Mouse (Mus musculus): ENCODE measurements around the gene Tmem41a. TPM values are rescaled to one million over a fixed set of nuclear protein-coding genes. Genes with fewer than 3 reads are reported as not detected.
"Not testable (repeated sequence)": the region's sequence is repeated elsewhere in the genome, so short reads cannot be mapped to it uniquely, and the experiment has no call there.

Tmem41a gene
- 17.1 and 17.9 TPM in 2 replicates for polyA plus RNA-seq (2015; fragmentation: Nextera tagmentation; extraction: Ambion mirVana)

DNA sequence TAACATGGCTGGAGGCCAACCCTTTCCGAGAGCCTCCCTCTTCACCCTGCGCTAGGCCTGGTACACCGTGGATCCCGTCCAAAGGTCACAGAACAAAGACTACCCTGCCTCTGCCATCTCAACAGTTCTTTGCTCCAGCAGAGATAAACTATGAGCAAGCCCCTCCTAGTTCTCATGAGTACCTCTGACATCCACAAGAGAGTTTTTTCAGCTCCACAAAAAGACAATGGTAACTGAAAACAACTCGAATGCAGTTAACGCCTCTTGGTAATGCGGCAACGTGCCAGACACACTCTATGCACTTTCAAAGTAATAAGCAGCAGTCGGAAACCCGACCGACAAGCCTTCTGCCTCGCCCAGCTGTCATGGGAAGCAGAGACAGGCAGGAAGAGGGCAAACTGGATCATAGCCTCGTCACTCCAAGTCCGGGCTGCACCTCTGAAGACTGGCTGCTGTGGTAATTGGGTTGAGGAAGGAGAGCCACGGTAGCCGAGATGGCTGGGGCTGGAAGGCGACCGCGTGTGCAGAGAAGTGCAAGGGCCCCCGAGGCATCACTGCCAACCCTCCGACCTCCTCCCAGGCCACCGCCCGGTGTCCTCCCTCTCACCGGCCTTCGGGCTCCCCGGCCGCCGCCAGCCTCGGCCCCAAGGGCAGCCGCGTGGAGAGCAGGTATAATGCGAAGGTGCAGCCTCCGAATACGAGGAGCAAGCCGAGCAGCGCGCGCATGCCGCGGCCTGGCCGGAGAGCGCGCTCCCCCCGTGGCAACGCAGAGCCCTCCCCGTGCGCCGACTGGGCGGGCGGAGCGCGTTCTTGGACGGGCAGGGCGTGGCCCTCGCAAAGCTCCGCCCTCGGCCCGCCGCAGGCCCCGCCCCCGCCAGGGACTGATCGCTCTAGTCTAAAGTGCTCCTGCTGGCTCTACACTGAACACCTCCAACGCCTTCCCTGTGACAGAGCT, at the start of gene Tmem41a:
Gene Tmem41a (minus strand): TSS at position 792 of the 955 bp plus-strand sequence.
- peak within 1 kb of the TSS; percentile 68 for H3K9ac ChIP-seq
- H3K4me3 ChIP-seq (replicated peaks), result peak within 1 kb of the TSS; percentile 74
- H3K36me3 ChIP-seq (replicated peaks), result no peaks in the 10 kb centered on the region
- peak within 1 kb of the TSS; percentile 98 for H3K4me2 ChIP-seq
- peak; percentile 94 for ATAC-seq (ENCODE audit: insufficient read depth)
- H3K27me3 ChIP-seq, result no peaks in the 10 kb centered on the region
- WGBS (ENCODE audit: insufficient replicate concordance), result 1% methylated on average over 63 of the region's 63 CpGs
- no peaks in the 10 kb centered on the region for H3K9me3 ChIP-seq (replicated peaks)
- peak within 1 kb of the TSS; percentile 62 for H3K27ac ChIP-seq (replicated peaks)
- peaks cover 24% of the 10 kb centered on the region for H3K4me1 ChIP-seq (replicated peaks)

GRCm38 (mm10) chr16:21996402-21996801, 49.0 kb upstream of the Tmem41a start:
- Histone ChIP-seq H3K27me3 (0 out of 2 replicates have a peak, but pooled peaks cover 1% of the 10 kb centered on the region), H3K27ac (replicated peaks) (peak overlapping the region; percentile 90), H3K9me3 (replicated peaks) (no peaks in the 10 kb centered on the region), H3K36me3 (replicated peaks) (no peaks in the 10 kb centered on the region), H3K4me2 (peak overlapping the region; percentile 67), H3K4me3 (replicated peaks) (peak overlapping the region; percentile 26), H3K4me1 (replicated peaks) (peaks cover 38% of the 10 kb centered on the region), H3K9ac (peak overlapping the region; percentile 39)
- ATAC-seq (ENCODE audit: insufficient read depth), result peak; percentile 77
- WGBS (ENCODE audit: insufficient replicate concordance), result 28% methylated on average over 4 of the region's 4 CpGs

DNA sequence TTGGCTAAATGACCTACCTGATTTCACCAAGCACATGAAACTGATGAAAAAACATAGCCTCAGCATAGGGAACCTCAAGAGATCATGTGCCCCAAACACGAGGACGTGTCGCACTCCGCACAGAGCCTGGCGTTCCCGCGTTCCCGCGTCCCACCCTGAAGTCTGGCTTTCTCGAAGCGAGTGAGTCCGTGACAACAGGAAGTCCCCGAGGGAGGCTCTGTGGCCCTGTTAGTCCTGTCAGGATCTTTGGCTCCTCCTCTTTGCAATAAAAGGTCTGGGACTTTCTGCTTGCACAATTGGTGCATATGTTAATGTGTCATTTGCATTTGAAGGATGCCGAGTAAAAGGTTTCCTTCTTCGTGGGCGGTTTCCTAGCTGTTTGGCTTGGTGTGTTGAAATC, 48.0 kb upstream of the Tmem41a start, which contains the start of gene Liph:
Gene Liph (minus strand): TSS at position 360 of the 400 bp plus-strand sequence.
- no peaks in the 10 kb centered on the region for H3K9me3 ChIP-seq (replicated peaks)
- 19% methylated on average over 16 of the region's 16 CpGs for WGBS (ENCODE audit: insufficient replicate concordance)
- peak within 1 kb of the TSS; percentile 39 for H3K9ac ChIP-seq
- H3K4me1 ChIP-seq (replicated peaks), result peaks cover 38% of the 10 kb centered on the region
- no peak for ATAC-seq (ENCODE audit: insufficient read depth)
- H3K36me3 ChIP-seq (replicated peaks), result no peaks in the 10 kb centered on the region
- H3K27me3 ChIP-seq, result no peaks in the 10 kb centered on the region
- H3K4me2 ChIP-seq, result peak within 1 kb of the TSS; percentile 67
- H3K27ac ChIP-seq (replicated peaks), result peak within 1 kb of the TSS; percentile 90
- H3K4me3 ChIP-seq (replicated peaks), result peak within 1 kb of the TSS; percentile 26

DNA sequence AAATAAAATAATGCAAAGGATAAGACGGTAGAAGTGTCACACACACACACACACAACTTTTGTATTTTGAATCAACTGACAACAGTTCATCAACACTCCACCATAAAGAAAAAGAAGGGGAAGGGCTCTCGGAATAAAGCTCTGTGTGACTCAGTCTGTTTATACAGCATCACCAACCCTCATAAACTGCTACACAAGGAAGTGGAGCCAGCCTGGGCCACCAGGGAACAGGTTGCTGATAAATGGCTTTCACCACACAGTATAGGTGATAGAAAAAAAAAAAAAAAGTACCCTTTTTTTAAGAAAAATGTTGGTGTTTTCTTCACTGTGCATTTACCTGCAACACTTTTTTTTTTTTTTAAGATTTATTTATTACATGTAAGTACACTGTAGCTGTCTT, 44.4 kb upstream of the Tmem41a start:
- Histone ChIP-seq H3K9me3 (replicated peaks) (no peaks in the 10 kb centered on the region), H3K36me3 (replicated peaks) (no peaks in the 10 kb centered on the region), H3K4me3 (replicated peaks) (no peak overlapping the region), H3K4me1 (replicated peaks) (peaks cover 18% of the 10 kb centered on the region), H3K4me2 (no peak overlapping the region), H3K9ac (no peak overlapping the region), H3K27me3 (no peaks in the 10 kb centered on the region), H3K27ac (replicated peaks) (no peak overlapping the region)
- ATAC-seq (ENCODE audit: insufficient read depth), result no peak
- WGBS (ENCODE audit: insufficient replicate concordance), result 78% methylated on average over 2 of the region's 2 CpGs

DNA sequence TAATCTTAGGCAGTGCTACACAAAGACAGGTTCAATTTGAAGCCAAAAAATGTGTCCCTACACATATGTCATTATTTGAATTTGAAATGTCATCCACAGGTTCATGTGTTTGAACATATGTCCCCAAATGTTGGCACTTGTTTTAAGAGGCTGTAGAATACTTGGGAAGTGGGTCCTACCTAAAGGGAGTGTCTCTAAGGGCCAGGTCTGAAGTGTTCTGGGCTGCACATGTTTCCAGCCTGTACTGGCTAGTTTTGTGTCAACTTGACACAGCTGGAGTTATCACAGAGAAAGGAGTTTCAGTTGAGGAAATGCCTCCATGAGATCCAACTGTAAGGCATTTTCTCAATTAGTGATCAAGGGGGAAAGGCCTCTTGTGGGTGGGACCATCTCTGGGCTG, 43.5 kb upstream of the Tmem41a start:
- H3K4me2 ChIP-seq; H3K27ac ChIP-seq (replicated peaks); H3K27me3 ChIP-seq; H3K4me1 ChIP-seq (replicated peaks); H3K4me3 ChIP-seq (replicated peaks); H3K9me3 ChIP-seq (replicated peaks); H3K9ac ChIP-seq; ATAC-seq (ENCODE audit: insufficient read depth); H3K36me3 ChIP-seq (replicated peaks): not testable (repeated sequence)

GRCm38 (mm10) chr16:21987956-21988355, 40.6 kb upstream of the Tmem41a start:
- Histone ChIP-seq H3K4me1 (replicated peaks) (no peaks in the 10 kb centered on the region), H3K27ac (replicated peaks) (no peak overlapping the region), H3K36me3 (replicated peaks) (no peaks in the 10 kb centered on the region), H3K4me3 (replicated peaks) (no peak overlapping the region), H3K9ac (no peak overlapping the region), H3K9me3 (replicated peaks) (no peaks in the 10 kb centered on the region), H3K27me3 (no peaks in the 10 kb centered on the region; the same call in 1 of the 2 replicates), H3K4me2 (no peak overlapping the region)
- 59% methylated on average over 5 of the region's 5 CpGs for WGBS (ENCODE audit: insufficient replicate concordance)
- ATAC-seq (ENCODE audit: insufficient read depth), result no peak

GRCm38 (mm10) chr16:21986191-21986590, 38.8 kb upstream of the Tmem41a start:
- Histone ChIP-seq H3K27ac (replicated peaks) (no peak overlapping the region), H3K4me1 (replicated peaks) (no peaks in the 10 kb centered on the region), H3K9me3 (replicated peaks) (no peaks in the 10 kb centered on the region), H3K36me3 (replicated peaks) (no peaks in the 10 kb centered on the region), H3K9ac (no peak overlapping the region), H3K27me3 (no peaks in the 10 kb centered on the region; the same call in 1 of the 2 replicates), H3K4me2 (no peak overlapping the region), H3K4me3 (replicated peaks) (no peak overlapping the region)
- ATAC-seq (ENCODE audit: insufficient read depth), result no peak
- 49% methylated on average over 3 of the region's 3 CpGs for WGBS (ENCODE audit: insufficient replicate concordance)

DNA sequence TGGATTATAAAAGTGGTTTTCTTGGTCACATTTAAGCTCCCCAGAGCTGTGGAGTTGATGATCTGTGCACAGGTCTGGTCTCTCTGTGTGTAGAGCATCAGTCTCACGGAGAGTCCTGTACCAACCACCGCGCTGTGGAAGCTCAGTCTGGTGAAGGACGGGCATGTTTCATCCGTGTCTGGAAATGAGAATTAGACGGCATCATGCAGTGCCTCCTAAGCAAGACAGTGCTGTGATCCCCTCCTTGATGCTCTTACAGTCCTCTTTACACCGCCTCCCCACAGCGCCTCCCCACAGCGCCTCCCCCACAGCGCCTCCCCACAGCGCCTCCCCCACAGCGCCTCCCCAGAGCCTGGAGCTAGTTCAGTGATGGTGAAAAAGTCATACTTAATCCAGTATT, 36.7 kb upstream of the Tmem41a start:
- H3K4me3 ChIP-seq (replicated peaks), result no peak overlapping the region
- 81% methylated on average over 12 of the region's 12 CpGs for WGBS (ENCODE audit: insufficient replicate concordance)
- no peak overlapping the region for H3K27ac ChIP-seq (replicated peaks)
- no peaks in the 10 kb centered on the region for H3K36me3 ChIP-seq (replicated peaks)
- H3K9ac ChIP-seq, result no peak overlapping the region
- no peak overlapping the region for H3K4me2 ChIP-seq
- H3K9me3 ChIP-seq (replicated peaks), result no peaks in the 10 kb centered on the region
- no peaks in the 10 kb centered on the region for H3K4me1 ChIP-seq (replicated peaks)
- no peaks in the 10 kb centered on the region; the same call in 1 of the 2 replicates for H3K27me3 ChIP-seq
- ATAC-seq (ENCODE audit: insufficient read depth), result no peak

DNA sequence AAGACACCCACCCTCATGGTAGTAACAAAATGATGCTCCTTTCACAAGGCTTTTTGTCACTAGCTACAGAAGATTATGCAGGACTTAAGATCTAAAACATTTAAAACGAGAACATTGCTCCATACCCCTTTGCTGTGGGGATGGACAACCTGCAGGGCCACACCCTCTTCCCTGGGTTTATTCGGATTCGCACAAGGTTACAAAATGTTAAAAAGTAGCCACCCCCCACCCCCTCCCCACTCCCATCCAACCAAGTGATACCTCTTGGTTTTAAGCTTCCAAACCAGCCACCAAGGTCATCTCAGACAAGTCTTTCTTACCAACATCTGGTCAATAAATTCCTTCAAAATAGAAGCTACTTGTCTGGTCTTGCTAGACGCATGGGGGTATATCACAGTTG, 36.2 kb upstream of the Tmem41a start:
- WGBS (ENCODE audit: insufficient replicate concordance), result 83% methylated on average over 4 of the region's 4 CpGs
- Histone ChIP-seq H3K4me3 (replicated peaks) (no peak overlapping the region), H3K4me1 (replicated peaks) (no peaks in the 10 kb centered on the region), H3K9ac (no peak overlapping the region), H3K9me3 (replicated peaks) (no peaks in the 10 kb centered on the region), H3K36me3 (replicated peaks) (no peaks in the 10 kb centered on the region), H3K27ac (replicated peaks) (no peak overlapping the region), H3K4me2 (no peak overlapping the region), H3K27me3 (no peaks in the 10 kb centered on the region; the same call in 1 of the 2 replicates)
- ATAC-seq (ENCODE audit: insufficient read depth), result no peak

DNA sequence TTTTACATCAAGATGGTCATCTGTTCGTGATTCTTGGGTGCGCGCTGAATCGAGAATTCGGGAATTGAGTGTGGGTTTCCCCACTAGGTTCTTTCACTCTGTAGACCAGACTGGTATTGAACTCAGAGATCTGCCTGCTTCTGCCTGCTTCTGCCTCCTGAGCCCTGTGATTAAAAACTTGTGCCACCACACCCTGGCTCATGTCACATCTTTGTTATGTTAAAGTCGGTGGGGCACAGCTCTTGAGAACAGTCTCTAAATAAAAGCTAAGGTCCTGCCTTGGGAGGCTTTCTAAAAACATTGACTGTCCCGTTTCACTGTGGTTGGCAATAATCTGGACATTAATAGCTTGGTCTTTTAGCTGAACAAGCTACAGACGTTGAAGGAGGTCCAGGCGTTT, 35.8 kb upstream of the Tmem41a start:
- Histone ChIP-seq H3K4me3 (replicated peaks) (no peak overlapping the region), H3K4me1 (replicated peaks) (no peaks in the 10 kb centered on the region), H3K9me3 (replicated peaks) (no peaks in the 10 kb centered on the region), H3K36me3 (replicated peaks) (no peaks in the 10 kb centered on the region), H3K27me3 (no peaks in the 10 kb centered on the region; the same call in 1 of the 2 replicates), H3K9ac (no peak overlapping the region), H3K27ac (replicated peaks) (no peak overlapping the region), H3K4me2 (no peak overlapping the region)
- ATAC-seq (ENCODE audit: insufficient read depth), result no peak
- 81% methylated on average over 9 of the region's 9 CpGs for WGBS (ENCODE audit: insufficient replicate concordance)

DNA sequence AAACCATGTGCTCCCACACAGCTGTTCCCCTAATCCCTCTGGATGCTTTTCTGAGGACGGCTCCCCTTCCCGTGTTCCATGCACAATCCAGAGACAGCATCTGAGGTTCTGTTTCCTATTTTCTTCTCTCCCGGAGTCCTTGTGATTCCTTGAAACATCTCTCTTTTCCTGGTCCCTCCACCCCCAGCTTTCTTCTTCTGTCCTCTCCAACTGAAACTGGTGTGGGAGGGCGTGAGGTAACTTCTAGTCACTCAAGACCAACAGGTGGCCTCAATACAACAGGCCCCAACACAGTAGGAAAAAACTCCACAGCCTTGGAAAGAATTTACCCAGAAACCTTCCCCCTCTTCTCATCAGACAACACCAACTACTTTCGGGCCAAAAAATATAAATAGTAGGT, 30.0 kb upstream of the Tmem41a start:
- no peaks in the 10 kb centered on the region for H3K4me1 ChIP-seq (replicated peaks)
- H3K27ac ChIP-seq (replicated peaks), result no peak overlapping the region
- no peak overlapping the region for H3K4me3 ChIP-seq (replicated peaks)
- no peaks in the 10 kb centered on the region for H3K36me3 ChIP-seq (replicated peaks)
- H3K4me2 ChIP-seq, result no peak overlapping the region
- H3K9ac ChIP-seq, result no peak overlapping the region
- H3K27me3 ChIP-seq, result peaks cover 25% of the 10 kb centered on the region
- ATAC-seq (ENCODE audit: insufficient read depth), result no peak
- 54% methylated on average over 5 of the region's 5 CpGs for WGBS (ENCODE audit: insufficient replicate concordance)
- no peaks in the 10 kb centered on the region for H3K9me3 ChIP-seq (replicated peaks)

All from liver, embryonic 15.5 days (tissue).